Mouse (Mus musculus) midbrain, embryonic 14.5 days (tissue): ENCODE measurements around the gene Hivep2. TPM values are rescaled to one million over a fixed set of nuclear protein-coding genes. Genes with fewer than 3 reads are reported as not detected.
A peak's percentile ranks its signal among the peaks of the same experiment; 100 is the strongest.

Experiments used
- ATAC-seq: fragments of 200-750 bp; cut with Nextera tagmentation; 2 replicates; pipeline ENCODE4 v1.8.0; 2017; ENCODE audit warnings: moderate number of reproducible peaks, moderate library complexity; ENCODE audit not compliant: low FRiP score, low TSS enrichment
- DNase-seq: peaks from one replicate; pipeline ENCODE4 v3.0.0-alpha.2; 2015
- H3K27ac ChIP-seq: fragments of 300-500 bp; sonication (generic); replicated peaks from 2 replicates; pipeline ENCODE4 v1.5.1; 2014; ENCODE audit warnings: mild to moderate bottlenecking, low read depth, low read length, moderate library complexity
- H3K27me3 ChIP-seq: fragments of 300-500 bp; sonication (generic); 2 replicates; pipeline ENCODE4 v1.6.1; 2014; ENCODE audit warnings: low read length, control low read depth, mixed read lengths; ENCODE audit not compliant: control insufficient read depth, insufficient read depth
- H3K36me3 ChIP-seq: fragments of 300-500 bp; sonication (generic); 2 replicates; pipeline ENCODE4 v1.6.1; 2014; ENCODE audit warnings: low read length, control low read depth; ENCODE audit not compliant: control insufficient read depth, insufficient read depth
- H3K4me1 ChIP-seq: fragments of 300-500 bp; sonication (generic); 2 replicates; pipeline ENCODE4 v1.6.1; 2014; ENCODE audit warnings: mild to moderate bottlenecking, antibody characterized with exemption, low read length, control low read depth; ENCODE audit not compliant: control insufficient read depth, insufficient read depth
- H3K4me2 ChIP-seq: fragments of 300-500 bp; sonication (generic); 2 replicates; pipeline ENCODE4 v1.6.1; 2014; ENCODE audit warnings: mild to moderate bottlenecking, low read length, moderate library complexity
- H3K4me3 ChIP-seq: fragments of 300-500 bp; sonication (generic); replicated peaks from 2 replicates; pipeline ENCODE4 v1.5.1; 2014; ENCODE audit warnings: low read depth, low read length
- H3K9ac ChIP-seq: fragments of 300-500 bp; sonication (generic); replicated peaks from 2 replicates; pipeline ENCODE4 v1.6.1; 2014; ENCODE audit warnings: mild to moderate bottlenecking, low read length, moderate library complexity
- H3K9me3 ChIP-seq: fragments of 300-500 bp; sonication (generic); 2 replicates; pipeline ENCODE4 v1.6.1; 2016; ENCODE audit warnings: low read length, control low read depth, mixed read lengths; ENCODE audit not compliant: control insufficient read depth
- WGBS: fragments of 180-500 bp; shearing (Covaris S2); extraction: QIAGEN DNeasy Blood & Tissue Kit; methylation state at CpG from one replicate; pipeline ENCODE4 v1.1.7; 2014; 5-methylcytosine and 5-hydroxymethylcytosine counted together
- polyA plus RNA-seq: library from polyadenylated mRNA; unstranded; fragments of >200 nt; fragmentation: Nextera tagmentation; extraction: Ambion mirVana; gene quantifications from 2 replicates; pipeline ENCODE4 v1.2.1, GENCODE M21; 2014

Gene Hivep2
- polyA plus RNA-seq, 1 experiment from 2014 or later, result 12.8 TPM

DNA sequence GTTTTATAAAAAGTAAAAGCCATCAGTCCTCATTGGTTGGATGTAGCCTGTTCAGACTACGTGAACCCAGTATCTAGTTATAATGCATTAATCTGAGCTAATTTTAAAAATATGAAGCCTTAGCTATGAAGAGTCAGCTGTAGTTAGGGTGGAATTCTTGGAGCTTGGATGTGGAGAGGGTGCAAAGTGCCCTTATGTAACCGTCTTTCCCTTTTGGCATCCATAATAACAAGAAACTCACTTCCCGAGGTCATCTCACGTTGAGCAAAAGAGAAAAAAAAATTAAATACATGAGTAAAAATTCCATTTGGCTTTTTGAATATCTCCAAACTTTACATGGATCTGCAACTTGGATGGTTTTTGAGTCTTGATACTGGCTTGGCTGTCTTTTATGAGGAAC lies 89.0 kb downstream of the Hivep2 start:
- Histone ChIP-seq H3K9me3 (no peaks in the 10 kb centered on the region), H3K4me2 (no peak overlapping the region), H3K27me3 (no peaks in the 10 kb centered on the region), H3K27ac (no peak overlapping the region), H3K36me3 (no peaks in the 10 kb centered on the region), H3K9ac (no peak overlapping the region), H3K4me3 (no peak overlapping the region), H3K4me1 (peaks cover 22% of the 10 kb centered on the region)
- DNase-seq, result no peak
- WGBS, result 89% methylated on average over 4 of the region's 4 CpGs
- no peak for ATAC-seq

DNA sequence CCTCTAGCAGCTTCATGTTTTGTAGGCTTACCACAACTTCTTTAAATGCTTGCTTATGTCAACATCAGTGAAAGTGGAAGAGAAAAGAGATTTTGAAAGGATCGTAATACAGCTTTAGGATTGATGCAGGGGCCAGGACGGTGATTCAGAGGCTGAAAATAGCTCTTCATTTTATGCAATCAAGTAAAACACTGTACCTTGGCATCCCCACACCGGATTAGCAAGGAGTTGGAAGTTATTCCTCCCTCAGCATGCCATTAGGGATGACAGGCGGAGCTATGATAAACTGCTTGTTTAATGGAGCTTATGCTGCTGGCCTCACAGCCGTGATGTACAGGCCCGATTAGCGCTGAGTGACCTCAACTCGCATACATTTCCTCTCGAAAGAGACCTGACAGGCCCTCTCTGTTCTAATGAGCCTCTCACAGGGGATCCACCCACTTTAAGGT lies 89.7 kb downstream of the Hivep2 start:
- no peaks in the 10 kb centered on the region for H3K27me3 ChIP-seq
- H3K4me1 ChIP-seq, result peaks cover 22% of the 10 kb centered on the region
- no peak overlapping the region for H3K27ac ChIP-seq
- no peak for ATAC-seq
- WGBS, result 22% methylated on average over 9 of the region's 9 CpGs
- no peaks in the 10 kb centered on the region for H3K36me3 ChIP-seq
- DNase-seq, result peak; percentile 31
- no peaks in the 10 kb centered on the region for H3K9me3 ChIP-seq
- no peak overlapping the region for H3K9ac ChIP-seq
- no peak overlapping the region for H3K4me2 ChIP-seq
- no peak overlapping the region for H3K4me3 ChIP-seq

DNA sequence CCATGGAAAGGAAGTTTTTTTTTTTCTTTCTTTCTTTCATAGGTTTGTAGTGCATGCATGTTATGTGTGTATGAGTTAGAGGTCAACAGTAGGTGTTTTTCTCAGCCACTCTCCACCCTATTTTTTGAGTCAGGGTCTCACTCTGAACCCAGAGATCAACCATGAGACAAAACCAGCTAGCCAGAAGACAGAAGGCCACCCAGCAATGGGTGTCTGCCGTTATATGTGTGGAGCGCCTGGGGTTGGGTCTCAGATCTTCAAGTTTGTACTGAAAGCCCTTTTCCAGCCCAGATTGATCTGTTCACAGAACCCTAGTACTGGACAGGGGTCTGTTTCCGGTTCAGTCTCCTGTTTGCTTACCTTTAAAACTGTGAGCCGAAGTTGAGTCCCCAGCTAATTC lies 90.2 kb downstream of the Hivep2 start:
- ATAC-seq (no peak), DNase-seq (no peak)
- Histone ChIP-seq H3K27ac (no peak overlapping the region), H3K9ac (no peak overlapping the region), H3K4me2 (no peak overlapping the region), H3K27me3 (no peaks in the 10 kb centered on the region), H3K36me3 (no peaks in the 10 kb centered on the region), H3K4me3 (no peak overlapping the region), H3K4me1 (peaks cover 22% of the 10 kb centered on the region), H3K9me3 (no peaks in the 10 kb centered on the region)
- 63% methylated on average over 4 of the region's 4 CpGs for WGBS

DNA sequence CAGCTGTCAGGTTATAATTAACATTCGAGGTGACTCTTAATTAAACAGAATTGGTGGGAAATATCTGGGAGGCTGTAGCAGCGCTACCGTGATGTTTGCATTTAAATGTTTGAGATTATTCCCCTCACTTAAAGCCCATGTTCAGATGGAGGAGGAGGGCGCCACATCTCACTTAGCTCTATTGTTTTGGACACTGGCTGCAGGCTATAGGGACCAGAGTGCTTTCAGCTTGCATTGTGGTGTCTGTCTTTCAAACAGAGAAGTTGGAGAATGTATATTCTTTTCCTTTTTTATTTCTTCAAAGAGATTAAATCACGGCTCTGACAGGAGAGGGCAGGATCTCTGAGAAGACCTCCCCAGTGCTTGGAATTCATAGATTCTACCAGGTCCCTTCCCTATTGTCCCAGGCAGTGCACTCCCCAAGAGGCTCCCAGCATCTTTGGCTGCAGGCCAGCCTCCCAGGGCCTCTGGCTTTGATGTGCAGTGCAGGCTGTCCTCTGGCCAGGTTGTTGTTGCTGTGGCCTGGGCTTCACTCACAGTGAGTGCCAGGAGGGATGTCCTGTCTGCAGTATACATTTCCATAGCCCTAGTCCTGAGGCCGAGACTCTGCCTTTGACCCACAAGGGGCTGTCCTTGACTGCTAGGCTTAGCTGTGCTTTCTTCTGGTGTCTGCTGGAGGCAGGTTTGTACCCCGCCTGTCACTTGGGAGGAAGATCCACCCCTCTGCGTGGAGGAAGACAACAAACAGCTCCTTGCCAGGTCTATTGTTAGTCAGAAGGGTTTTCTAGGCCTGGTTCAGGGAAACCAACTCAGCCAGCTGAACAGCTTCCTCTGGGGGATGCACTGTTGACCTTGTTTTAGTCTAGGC lies 90.9 kb downstream of the Hivep2 start:
- Histone ChIP-seq H3K27ac (peak overlapping the region; percentile 49; the same call in 1 of the 2 replicates), H3K36me3 (no peaks in the 10 kb centered on the region), H3K4me2 (no peak overlapping the region), H3K9me3 (no peaks in the 10 kb centered on the region), H3K9ac (no peak overlapping the region), H3K27me3 (no peaks in the 10 kb centered on the region), H3K4me1 (peaks cover 22% of the 10 kb centered on the region), H3K4me3 (no peak overlapping the region)
- 9% methylated on average over 8 of the region's 8 CpGs for WGBS
- DNase-seq (peak; percentile 79), ATAC-seq (peak; percentile 86)

DNA sequence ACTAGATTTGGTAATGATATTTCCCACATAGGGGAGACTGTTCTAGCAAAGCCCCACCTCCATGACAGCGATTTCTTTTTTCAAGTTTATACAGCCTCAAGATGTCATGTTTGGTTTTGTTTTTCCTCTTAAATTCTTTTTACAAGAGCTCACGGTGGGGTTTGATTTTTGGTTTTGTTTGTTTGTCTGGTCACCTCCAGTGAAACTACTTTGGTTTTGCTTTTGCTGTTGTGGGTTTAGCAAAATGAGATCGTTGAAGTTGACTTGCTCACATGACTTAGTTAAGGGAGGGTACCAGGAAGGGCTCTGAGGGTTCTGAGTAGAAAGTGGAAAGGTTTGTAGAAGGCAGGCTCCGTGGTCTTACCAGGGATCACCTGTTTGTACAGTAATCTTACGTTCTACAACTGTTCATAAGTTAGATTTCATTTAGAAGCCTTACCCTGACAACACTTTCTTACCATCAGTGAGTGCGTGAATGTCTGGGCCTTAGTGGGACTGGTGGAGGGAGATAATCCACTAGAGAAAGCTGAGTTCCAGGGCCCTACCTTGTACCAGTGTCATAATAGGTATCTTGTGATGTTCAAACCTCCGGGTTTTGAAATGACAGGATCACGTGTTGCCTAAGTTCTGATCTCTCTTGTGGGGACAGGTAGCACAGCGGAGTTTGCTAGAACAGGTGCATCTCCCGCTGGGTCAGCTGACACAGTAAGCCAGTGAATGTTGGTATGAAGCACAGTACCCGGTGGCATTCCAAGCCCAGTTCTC lies 92.1 kb downstream of the Hivep2 start:
- Histone ChIP-seq H3K4me2 (no peak overlapping the region), H3K36me3 (no peaks in the 10 kb centered on the region), H3K27me3 (no peaks in the 10 kb centered on the region), H3K27ac (no peak overlapping the region), H3K4me3 (no peak overlapping the region), H3K9me3 (no peaks in the 10 kb centered on the region), H3K4me1 (peaks cover 22% of the 10 kb centered on the region), H3K9ac (no peak overlapping the region)
- DNase-seq (no peak), ATAC-seq (no peak)
- WGBS, result 94% methylated on average over 11 of the region's 11 CpGs

DNA sequence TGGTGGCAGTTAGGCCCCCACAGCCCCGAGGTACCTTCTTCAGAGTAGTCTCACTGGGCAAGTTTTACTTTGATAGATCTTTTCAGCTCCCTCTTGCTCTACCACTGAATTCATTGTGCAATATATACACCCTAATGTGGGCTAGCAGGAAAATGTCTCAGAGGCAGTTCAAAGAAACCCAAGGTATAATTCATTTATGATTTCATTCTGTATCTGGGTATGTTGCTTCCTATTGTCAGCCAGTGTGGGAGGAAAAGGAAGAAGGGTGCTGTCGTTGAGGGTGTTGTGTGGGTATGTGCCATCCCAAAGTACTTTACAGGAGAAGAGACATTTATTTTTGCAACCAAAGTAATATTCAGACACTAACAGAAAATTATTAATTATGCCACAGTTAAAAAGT lies 92.9 kb downstream of the Hivep2 start:
- H3K36me3 ChIP-seq, result no peaks in the 10 kb centered on the region
- H3K4me3 ChIP-seq, result no peak overlapping the region
- H3K27me3 ChIP-seq, result no peaks in the 10 kb centered on the region
- WGBS, result 83% methylated on average over 2 of the region's 2 CpGs
- H3K4me2 ChIP-seq, result no peak overlapping the region
- no peak for ATAC-seq
- no peak overlapping the region for H3K9ac ChIP-seq
- H3K9me3 ChIP-seq, result no peaks in the 10 kb centered on the region
- no peak overlapping the region for H3K27ac ChIP-seq
- no peak for DNase-seq
- H3K4me1 ChIP-seq, result peaks cover 22% of the 10 kb centered on the region

DNA sequence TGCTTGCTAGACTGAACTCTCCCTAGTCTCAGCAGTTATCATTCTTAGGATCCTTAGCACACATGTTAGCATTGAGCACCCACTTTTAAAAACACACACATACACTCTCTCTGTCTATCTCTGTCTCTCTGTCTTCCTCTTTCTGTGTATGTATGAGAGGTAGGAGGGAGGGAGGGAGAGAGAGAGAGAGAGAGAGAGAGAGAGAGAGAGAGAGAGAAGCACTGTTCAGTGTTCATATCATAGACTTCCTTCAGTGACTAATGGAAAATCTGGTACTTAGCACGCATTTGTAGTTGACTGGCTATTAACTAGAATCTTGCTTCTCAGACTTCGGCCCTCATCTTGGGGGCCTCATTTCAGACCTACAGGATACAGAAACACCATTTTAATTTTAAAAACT lies 93.7 kb downstream of the Hivep2 start:
- Histone ChIP-seq H3K9ac (no peak overlapping the region), H3K4me1 (peaks cover 22% of the 10 kb centered on the region), H3K9me3 (no peaks in the 10 kb centered on the region), H3K27ac (no peak overlapping the region), H3K27me3 (no peaks in the 10 kb centered on the region), H3K36me3 (no peaks in the 10 kb centered on the region), H3K4me2 (no peak overlapping the region), H3K4me3 (no peak overlapping the region)
- ATAC-seq (no peak), DNase-seq (no peak)
- 94% methylated on average over 2 of the region's 2 CpGs for WGBS

DNA sequence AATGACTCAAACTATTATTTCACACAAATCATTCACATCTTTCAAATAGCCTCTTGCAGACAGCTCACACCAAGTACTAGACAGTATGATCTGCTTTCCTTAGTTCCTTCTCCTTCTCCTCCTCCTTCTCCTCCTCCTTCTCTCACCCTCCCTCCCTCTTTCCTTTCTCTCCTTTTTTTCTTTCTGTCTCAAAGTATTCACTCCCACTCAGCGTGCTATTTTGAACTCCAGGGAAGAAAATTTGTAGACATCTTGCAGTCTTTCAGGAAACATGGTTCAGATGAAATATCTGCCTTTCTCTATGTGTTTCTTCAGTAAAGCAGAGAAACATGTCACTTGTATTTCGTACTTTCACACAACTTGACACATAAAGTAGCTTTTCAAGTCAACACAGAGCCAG lies 94.4 kb downstream of the Hivep2 start:
- ATAC-seq, result no peak
- no peak overlapping the region for H3K4me2 ChIP-seq
- H3K27ac ChIP-seq, result no peak overlapping the region
- no peaks in the 10 kb centered on the region for H3K27me3 ChIP-seq
- WGBS, result 86% methylated on average over 2 of the region's 2 CpGs
- no peak overlapping the region for H3K4me3 ChIP-seq
- no peaks in the 10 kb centered on the region for H3K9me3 ChIP-seq
- no peak overlapping the region for H3K9ac ChIP-seq
- no peaks in the 10 kb centered on the region for H3K36me3 ChIP-seq
- DNase-seq, result no peak
- peaks cover 22% of the 10 kb centered on the region for H3K4me1 ChIP-seq
